Mouse (Mus musculus): ENCODE data around the gene Zmym1.

GRCm38 (mm10) chr4:127091188-127091587, 30.2 kb upstream of the Zmym1 start:
- TF ChIP-seq CTCF (IDR thresholded peaks at IDR 0.05; ENCODE audit: insufficient read depth, low read depth, low read length) (no peak), POLR2A (IDR thresholded peaks at IDR 0.05; ENCODE audit: insufficient read depth, low read depth, low read length) (no peak)

Data from olfactory bulb, adult 2 months (tissue).